Mouse (Mus musculus) kidney, adult 2 months (tissue): Measurements from ENCODE around the gene Rps3a1. TPM values are rescaled to one million over a fixed set of nuclear protein-coding genes. Genes with fewer than 3 reads are reported as not detected.

Experiments used
- DNase-seq: peaks from one replicate; pipeline ENCODE4 v3.0.0; 2021
- H3K27ac ChIP-seq: fragments of 200-500 bp; 2 replicates; pipeline ENCODE4 v1.5.1; 2012; ENCODE audit warnings: low read depth, low read length, control low read depth, inconsistent platforms; ENCODE audit not compliant: insufficient read depth
- H3K27me3 ChIP-seq: fragments of 200-500 bp; replicated peaks from 2 replicates; pipeline ENCODE4 v1.6.1; 2012; ENCODE audit warnings: mild to moderate bottlenecking, moderate library complexity, low read length, inconsistent platforms; ENCODE audit not compliant: control insufficient read depth, insufficient read depth
- H3K36me3 ChIP-seq: fragments of 200-500 bp; 2 replicates; pipeline ENCODE4 v1.6.1; 2012; ENCODE audit warnings: mild to moderate bottlenecking, moderate library complexity, low read length, inconsistent platforms; ENCODE audit not compliant: control insufficient read depth, insufficient read depth
- H3K4me1 ChIP-seq: fragments of 200-500 bp; 2 replicates; pipeline ENCODE4 v1.6.1; 2011; ENCODE audit warnings: low read length; ENCODE audit not compliant: control insufficient read depth, insufficient read depth
- H3K4me3 ChIP-seq: fragments of 200-500 bp; 2 replicates; pipeline ENCODE4 v1.5.1; 2011; ENCODE audit warnings: mild to moderate bottlenecking, low read depth, low read length, control low read depth; ENCODE audit not compliant: insufficient read depth
- CTCF ChIP-seq: fragments of 200-500 bp; conservative IDR thresholded peaks from 2 replicates; pipeline ENCODE4 v1.5.1; 2011; ENCODE audit warnings: low read depth, mild to moderate bottlenecking, control low read depth, low read length, moderate library complexity, mixed read lengths; ENCODE audit not compliant: insufficient read depth, insufficient read length
- POLR2A ChIP-seq: fragments of 200-500 bp; IDR thresholded peaks from one replicate; pipeline ENCODE4 v1.6.1; 2011; ENCODE audit warnings: low read depth, low read length, control low read depth
- WGBS: fragments of 180-500 bp; shearing (Covaris S2); methylation state at CpG from one replicate; pipeline ENCODE4 v1.1.7; 2018; 5-methylcytosine and 5-hydroxymethylcytosine counted together
- polyA plus RNA-seq: library from polyadenylated mRNA; depleted of rRNA; stranded (reverse); fragments of >200 nt; gene quantifications from 2 replicates; pipeline ENCODE4 v1.2.3, GENCODE M21; 2012

Gene Rps3a1
- polyA plus RNA-seq, 1 experiment: 307 TPM

- WGBS: 91% methylated on average over 6 of the region's 6 CpGs
- no peak for TF ChIP-seq CTCF
- TF ChIP-seq POLR2A: no peak
Observed at GRCm38 (mm10) chr3:86135886-86136563, 6.5 kb downstream of the Rps3a1 start.

GRCm38 (mm10) chr3:86134939-86135638, 7.4 kb downstream of the Rps3a1 start:
- Histone ChIP-seq H3K27me3 (no peaks in the 10 kb centered on the region), H3K27ac (no peak overlapping the region), H3K36me3 (peaks cover 8% of the 10 kb centered on the region), H3K4me3 (no peak overlapping the region), H3K4me1 (no peaks in the 10 kb centered on the region)
- 82% methylated on average over 6 of the region's 6 CpGs for WGBS
- DNase-seq: no peak
- TF ChIP-seq CTCF: no peak
- TF ChIP-seq POLR2A: no peak

More at GRCm38 (mm10) chr3:86135886-86136563, 6.5 kb downstream of the Rps3a1 start:
- Histone ChIP-seq H3K27me3 (no peaks in the 10 kb centered on the region), H3K4me1 (peaks cover 4% of the 10 kb centered on the region; the same call in 1 of the 2 replicates), H3K36me3 (peaks cover 14% of the 10 kb centered on the region), H3K27ac (no peak overlapping the region), H3K4me3 (no peak overlapping the region)
- no peak for DNase-seq

GRCm38 (mm10) chr3:86129757-86130156, 12.7 kb downstream of the Rps3a1 start:
- WGBS: 15% methylated on average over 6 of the region's 6 CpGs
- H3K36me3 ChIP-seq: peaks cover 1% of the 10 kb centered on the region
- DNase-seq: peak; percentile 59
- H3K27ac ChIP-seq: no peak overlapping the region
- H3K27me3 ChIP-seq: no peaks in the 10 kb centered on the region
- H3K4me3 ChIP-seq: no peak overlapping the region
- TF ChIP-seq POLR2A (no peak), CTCF (peak; percentile 66)
- no peaks in the 10 kb centered on the region for H3K4me1 ChIP-seq

- Histone ChIP-seq H3K36me3 (peaks cover 8% of the 10 kb centered on the region), H3K27me3 (no peaks in the 10 kb centered on the region), H3K4me1 (no peaks in the 10 kb centered on the region), H3K27ac (no peak overlapping the region), H3K4me3 (no peak overlapping the region)
- 91% methylated on average over 8 of the region's 8 CpGs for WGBS
- no peak for DNase-seq
- TF ChIP-seq POLR2A (no peak), CTCF (no peak)
Observed at GRCm38 (mm10) chr3:86123251-86123746, 19.2 kb downstream of the Rps3a1 start.

GRCm38 (mm10) chr3:86122156-86122555, 20.3 kb downstream of the Rps3a1 start:
- H3K36me3 ChIP-seq: peaks cover 7% of the 10 kb centered on the region
- H3K4me3 ChIP-seq: no peak overlapping the region
- no peaks in the 10 kb centered on the region for H3K27me3 ChIP-seq
- no peak for DNase-seq
- no peak overlapping the region for H3K27ac ChIP-seq
- no peak for TF ChIP-seq POLR2A
- TF ChIP-seq CTCF: 0 out of 2 replicates have a peak, but pooled peaks have one; percentile 18
- no peaks in the 10 kb centered on the region for H3K4me1 ChIP-seq

GRCm38 (mm10) chr3:86119237-86119932, 23.1 kb downstream of the Rps3a1 start:
- H3K27me3 ChIP-seq: no peaks in the 10 kb centered on the region
- no peaks in the 10 kb centered on the region for H3K4me1 ChIP-seq
- no peak for DNase-seq
- peaks cover 11% of the 10 kb centered on the region for H3K36me3 ChIP-seq
- no peak overlapping the region for H3K4me3 ChIP-seq
- no peak overlapping the region for H3K27ac ChIP-seq
- TF ChIP-seq POLR2A (no peak), CTCF (no peak)
- 74% methylated on average over 16 of the region's 16 CpGs for WGBS

GRCm38 (mm10) chr3:86116951-86117350, 25.6 kb downstream of the Rps3a1 start:
- WGBS: 84% methylated on average over 4 of the region's 4 CpGs
- Histone ChIP-seq H3K27ac (no peak overlapping the region), H3K27me3 (no peaks in the 10 kb centered on the region), H3K4me3 (no peak overlapping the region), H3K36me3 (peaks cover 5% of the 10 kb centered on the region), H3K4me1 (no peaks in the 10 kb centered on the region)
- DNase-seq: no peak
- TF ChIP-seq CTCF (peak; percentile 35), POLR2A (no peak)
